Mouse (Mus musculus) thymus, postnatal 36 days (tissue): ENCODE measurements around the gene Gpm6b.

Experiments
- DNase-seq, 2 experiments: peaks; one replicate each; pipeline ENCODE4 v3.0.0; 2022; ENCODE audit warnings: mixed read lengths in 2 of 2

Gpm6b gene

GRCm38 (mm10) chrX:166238831-166239460, at the start of gene Gpm6b:
Gene Gpm6b, plus strand, starts transcription at chrX:166238911.
- DNase-seq, result peak in 1 of 2 experiments; percentile 9

GRCm38 (mm10) chrX:166196327-166196726, 42.4 kb upstream of the Gpm6b start:
- no peak for DNase-seq

- DNase-seq, result no peak
Observed at GRCm38 (mm10) chrX:166198266-166198665, 40.4 kb upstream of the Gpm6b start.

- no peak for DNase-seq
Observed at GRCm38 (mm10) chrX:166199812-166200211, 38.9 kb upstream of the Gpm6b start.

GRCm38 (mm10) chrX:166214576-166214975, 24.1 kb upstream of the Gpm6b start:
- no peak for DNase-seq

GRCm38 (mm10) chrX:166216248-166216647, 22.5 kb upstream of the Gpm6b start:
- no peak for DNase-seq

- no peak for DNase-seq
Observed at GRCm38 (mm10) chrX:166216720-166217119, 22.0 kb upstream of the Gpm6b start.

- no peak for DNase-seq
Observed at GRCm38 (mm10) chrX:166219331-166219730, 19.4 kb upstream of the Gpm6b start.

- no peak for DNase-seq
Observed at GRCm38 (mm10) chrX:166226856-166227255, 11.9 kb upstream of the Gpm6b start.

- no peak for DNase-seq
Observed at GRCm38 (mm10) chrX:166229750-166230149, 9.0 kb upstream of the Gpm6b start.

GRCm38 (mm10) chrX:166230515-166231267, 8.0 kb upstream of the Gpm6b start:
- no peak for DNase-seq

- DNase-seq, result no peak
Observed at GRCm38 (mm10) chrX:166236131-166236530, 2.6 kb upstream of the Gpm6b start.

- no peak for DNase-seq
Observed at GRCm38 (mm10) chrX:166239520-166239919, 809 bp downstream of the Gpm6b start.

- no peak for DNase-seq
Observed at GRCm38 (mm10) chrX:166240751-166241150, 2.0 kb downstream of the Gpm6b start.

- no peak for DNase-seq
Observed at GRCm38 (mm10) chrX:166243261-166243885, 4.7 kb downstream of the Gpm6b start.

GRCm38 (mm10) chrX:166271489-166271888, 32.8 kb downstream of the Gpm6b start:
- no peak for DNase-seq

- DNase-seq, result no peak
Observed at GRCm38 (mm10) chrX:166272646-166273045, 33.9 kb downstream of the Gpm6b start.

GRCm38 (mm10) chrX:166279861-166280260, 41.1 kb downstream of the Gpm6b start:
- DNase-seq, result no peak

- no peak for DNase-seq
Observed at GRCm38 (mm10) chrX:166286760-166287483, 48.2 kb downstream of the Gpm6b start.

- no peak for DNase-seq
Observed at GRCm38 (mm10) chrX:166291266-166291665, 52.6 kb downstream of the Gpm6b start.

GRCm38 (mm10) chrX:166293465-166293864, 54.8 kb downstream of the Gpm6b start:
- DNase-seq, result no peak

GRCm38 (mm10) chrX:166302791-166303190, 64.1 kb downstream of the Gpm6b start:
- no peak for DNase-seq

- DNase-seq, result no peak
Observed at GRCm38 (mm10) chrX:166304355-166304754, 65.6 kb downstream of the Gpm6b start.
